Mouse (Mus musculus): ENCODE results near the gene Filip1. TPM values are rescaled to one million over a fixed set of nuclear protein-coding genes. Genes with fewer than 3 reads are reported as not detected.

Gene Filip1
- polyA plus RNA-seq, 1 experiment from 2014 or later: 2.5 TPM

DNA sequence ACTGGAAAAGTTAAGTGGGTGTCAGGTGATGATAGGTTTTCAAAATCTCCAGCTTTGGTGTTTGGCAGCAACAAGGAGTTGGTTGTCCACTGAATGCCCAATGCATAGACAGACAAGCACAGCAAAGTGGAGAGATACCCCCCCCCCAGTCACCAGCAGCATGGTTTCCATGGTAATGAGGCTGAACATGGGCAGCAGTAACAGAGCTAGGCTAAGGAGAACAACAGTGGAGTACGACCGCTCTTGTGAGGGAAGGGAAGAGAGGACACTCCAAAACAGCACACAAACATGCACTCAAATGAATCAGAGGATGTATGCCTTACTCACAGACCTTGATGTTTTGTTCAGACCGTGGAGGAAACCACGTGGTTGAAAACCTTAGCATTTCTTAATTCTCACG is 37.5 kb downstream of the Filip1 start:
- Histone ChIP-seq H3K27me3 (replicated peaks; ENCODE audit: control insufficient read depth, insufficient read depth, low read length) (no peaks in the 10 kb centered on the region), H3K9ac (ENCODE audit: low read length) (no peak overlapping the region), H3K36me3 (ENCODE audit: control insufficient read depth, insufficient read depth, low read length) (no peaks in the 10 kb centered on the region), H3K4me2 (ENCODE audit: low read length) (no peak overlapping the region), H3K27ac (ENCODE audit: low read depth, low read length) (no peak overlapping the region), H3K9me3 (replicated peaks; ENCODE audit: control insufficient read depth, low read length) (no peaks in the 10 kb centered on the region), H3K4me3 (ENCODE audit: low read depth, low read length) (no peak overlapping the region), H3K4me1 (ENCODE audit: control insufficient read depth, insufficient read depth, low read length) (no peaks in the 10 kb centered on the region; the same call in 1 of the 2 replicates)
- DNase-seq (ENCODE audit: low spot score) (no peak), ATAC-seq (no peak)
- WGBS: 83% methylated on average over 5 of the region's 5 CpGs

DNA sequence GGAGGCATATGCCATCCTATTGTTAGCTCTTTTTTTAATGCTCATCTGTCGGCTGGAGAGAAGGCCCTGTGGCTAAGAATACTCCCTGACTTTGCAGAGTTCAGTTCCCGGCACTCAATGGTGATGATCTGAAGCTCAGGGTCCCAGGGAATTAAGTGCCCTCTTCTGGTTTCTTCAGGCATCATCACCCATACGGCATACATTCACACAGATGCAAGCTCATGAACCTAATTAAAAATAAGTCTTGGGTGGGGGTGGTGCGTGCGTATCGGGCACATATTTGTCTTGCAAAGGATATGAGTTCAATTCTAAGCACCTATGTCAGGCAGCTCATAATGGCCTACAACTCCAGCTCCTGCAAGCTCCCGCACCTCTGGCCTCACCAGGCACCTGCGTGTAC is 39.1 kb downstream of the Filip1 start:
- H3K27ac ChIP-seq (ENCODE audit: low read depth, low read length): no peak overlapping the region
- no peaks in the 10 kb centered on the region; the same call in 1 of the 2 replicates for H3K4me1 ChIP-seq (ENCODE audit: control insufficient read depth, insufficient read depth, low read length)
- H3K36me3 ChIP-seq (ENCODE audit: control insufficient read depth, insufficient read depth, low read length): no peaks in the 10 kb centered on the region
- H3K4me3 ChIP-seq (ENCODE audit: low read depth, low read length): no peak overlapping the region
- H3K9me3 ChIP-seq (replicated peaks; ENCODE audit: control insufficient read depth, low read length): no peaks in the 10 kb centered on the region
- H3K27me3 ChIP-seq (replicated peaks; ENCODE audit: control insufficient read depth, insufficient read depth, low read length): no peaks in the 10 kb centered on the region
- ATAC-seq (no peak), DNase-seq (ENCODE audit: low spot score) (no peak)
- no peak overlapping the region for H3K9ac ChIP-seq (ENCODE audit: low read length)
- 87% methylated on average over 8 of the region's 8 CpGs for WGBS
- H3K4me2 ChIP-seq (ENCODE audit: low read length): no peak overlapping the region

DNA sequence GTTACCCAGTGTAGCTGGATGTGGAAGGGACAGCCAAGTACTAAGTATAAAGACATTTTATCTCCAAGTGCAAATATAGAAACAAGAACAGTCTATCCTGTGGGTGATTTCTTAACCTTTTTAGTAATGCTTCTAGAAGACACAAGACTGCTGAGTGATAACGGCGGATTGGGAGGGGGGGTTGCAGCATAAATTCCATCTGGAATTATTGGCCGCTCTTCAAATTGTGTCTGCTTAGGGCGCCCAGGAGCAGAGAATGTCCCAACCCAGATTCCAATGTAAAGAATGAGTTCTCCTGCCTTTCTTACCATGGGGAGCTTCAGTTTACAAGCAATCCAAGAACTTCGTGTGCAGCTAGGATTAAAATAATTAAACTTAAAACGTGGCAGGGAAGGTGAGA is 39.9 kb downstream of the Filip1 start:
- 87% methylated on average over 6 of the region's 6 CpGs for WGBS
- Histone ChIP-seq H3K36me3 (ENCODE audit: control insufficient read depth, insufficient read depth, low read length) (no peaks in the 10 kb centered on the region), H3K9me3 (replicated peaks; ENCODE audit: control insufficient read depth, low read length) (no peaks in the 10 kb centered on the region), H3K27me3 (replicated peaks; ENCODE audit: control insufficient read depth, insufficient read depth, low read length) (no peaks in the 10 kb centered on the region), H3K9ac (ENCODE audit: low read length) (no peak overlapping the region), H3K4me1 (ENCODE audit: control insufficient read depth, insufficient read depth, low read length) (no peaks in the 10 kb centered on the region; the same call in 1 of the 2 replicates), H3K4me2 (ENCODE audit: low read length) (no peak overlapping the region), H3K4me3 (ENCODE audit: low read depth, low read length) (no peak overlapping the region), H3K27ac (ENCODE audit: low read depth, low read length) (no peak overlapping the region)
- ATAC-seq (no peak), DNase-seq (ENCODE audit: low spot score) (no peak)

DNA sequence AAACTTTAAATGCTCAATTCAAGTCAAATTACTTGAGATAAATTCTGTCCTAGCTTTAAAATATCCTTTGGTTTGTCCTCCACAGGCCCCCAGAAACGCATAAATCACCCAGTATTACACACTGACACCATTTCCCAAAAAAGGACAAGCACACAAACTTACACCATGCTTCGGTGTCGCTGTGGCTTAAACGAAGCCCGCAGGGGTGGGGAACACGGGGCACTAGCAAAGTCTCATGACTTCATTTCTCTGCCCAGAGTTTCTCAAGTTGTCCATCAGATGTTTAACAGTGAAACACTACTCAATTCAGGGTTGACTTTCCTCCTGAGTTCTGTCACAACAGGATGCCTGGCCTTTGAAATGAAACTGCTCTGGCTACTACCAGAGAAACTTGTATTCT is 41.0 kb downstream of the Filip1 start:
- Histone ChIP-seq H3K27me3 (replicated peaks; ENCODE audit: control insufficient read depth, insufficient read depth, low read length) (no peaks in the 10 kb centered on the region), H3K4me2 (ENCODE audit: low read length) (no peak overlapping the region), H3K9ac (ENCODE audit: low read length) (no peak overlapping the region), H3K36me3 (ENCODE audit: control insufficient read depth, insufficient read depth, low read length) (no peaks in the 10 kb centered on the region), H3K27ac (ENCODE audit: low read depth, low read length) (no peak overlapping the region), H3K4me3 (ENCODE audit: low read depth, low read length) (no peak overlapping the region), H3K4me1 (ENCODE audit: control insufficient read depth, insufficient read depth, low read length) (no peaks in the 10 kb centered on the region), H3K9me3 (replicated peaks; ENCODE audit: control insufficient read depth, low read length) (no peaks in the 10 kb centered on the region)
- WGBS: 81% methylated on average over 6 of the region's 6 CpGs
- DNase-seq (ENCODE audit: low spot score) (no peak), ATAC-seq (no peak)

DNA sequence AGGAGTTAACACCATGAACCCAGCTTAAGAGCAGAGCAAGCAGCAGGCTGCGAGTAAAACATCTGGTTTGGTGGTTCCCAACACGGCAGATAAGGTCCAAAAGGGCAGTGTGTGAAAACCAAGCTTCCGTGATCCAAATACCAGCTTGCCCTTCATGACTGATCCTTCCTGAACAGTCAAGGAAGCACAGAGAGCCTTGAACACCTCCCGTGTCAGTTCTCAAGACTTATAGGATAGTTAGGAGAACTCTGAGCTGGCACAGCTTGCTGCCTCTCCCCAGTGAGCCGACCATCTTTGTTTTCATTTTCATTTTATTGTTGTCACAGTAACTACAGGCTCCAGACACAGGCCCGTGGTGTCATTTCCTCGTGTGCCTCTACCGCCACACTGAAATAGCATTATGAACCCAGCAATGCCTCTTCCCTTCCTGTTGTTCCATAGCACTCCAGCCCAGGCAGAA is 42.0 kb downstream of the Filip1 start:
- no peaks in the 10 kb centered on the region for H3K9me3 ChIP-seq (replicated peaks; ENCODE audit: control insufficient read depth, low read length)
- DNase-seq (ENCODE audit: low spot score) (no peak), ATAC-seq (no peak)
- H3K27ac ChIP-seq (ENCODE audit: low read depth, low read length): no peak overlapping the region
- WGBS: 81% methylated on average over 8 of the region's 8 CpGs
- no peaks in the 10 kb centered on the region for H3K4me1 ChIP-seq (ENCODE audit: control insufficient read depth, insufficient read depth, low read length)
- no peaks in the 10 kb centered on the region for H3K36me3 ChIP-seq (ENCODE audit: control insufficient read depth, insufficient read depth, low read length)
- H3K4me3 ChIP-seq (ENCODE audit: low read depth, low read length): no peak overlapping the region
- no peak overlapping the region for H3K9ac ChIP-seq (ENCODE audit: low read length)
- H3K27me3 ChIP-seq (replicated peaks; ENCODE audit: control insufficient read depth, insufficient read depth, low read length): no peaks in the 10 kb centered on the region
- H3K4me2 ChIP-seq (ENCODE audit: low read length): no peak overlapping the region

DNA sequence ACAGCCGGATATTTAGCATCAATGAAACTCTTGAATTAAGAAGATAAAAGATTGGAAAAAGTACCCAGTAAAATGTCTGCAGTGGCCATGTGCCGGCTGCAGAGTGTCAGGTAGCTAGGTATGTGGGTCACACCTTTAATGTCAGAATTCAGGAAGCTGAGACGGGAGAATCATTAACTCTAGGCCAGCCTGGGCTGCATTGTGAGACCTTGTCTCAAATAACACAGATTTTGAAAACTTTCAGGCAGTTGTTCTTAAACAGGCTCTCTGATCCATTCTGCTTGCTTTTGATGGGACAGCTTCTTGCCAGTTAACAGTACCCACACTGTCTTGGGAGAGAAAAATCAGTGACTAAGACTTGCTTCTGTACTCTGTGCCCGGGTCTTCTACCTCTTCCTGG is 43.1 kb downstream of the Filip1 start:
- no peak overlapping the region for H3K4me2 ChIP-seq (ENCODE audit: low read length)
- H3K4me3 ChIP-seq (ENCODE audit: low read depth, low read length): no peak overlapping the region
- WGBS: 90% methylated on average over 4 of the region's 4 CpGs
- no peaks in the 10 kb centered on the region for H3K9me3 ChIP-seq (replicated peaks; ENCODE audit: control insufficient read depth, low read length)
- ATAC-seq (no peak), DNase-seq (ENCODE audit: low spot score) (no peak)
- H3K9ac ChIP-seq (ENCODE audit: low read length): no peak overlapping the region
- no peaks in the 10 kb centered on the region for H3K36me3 ChIP-seq (ENCODE audit: control insufficient read depth, insufficient read depth, low read length)
- H3K4me1 ChIP-seq (ENCODE audit: control insufficient read depth, insufficient read depth, low read length): no peaks in the 10 kb centered on the region
- H3K27me3 ChIP-seq (replicated peaks; ENCODE audit: control insufficient read depth, insufficient read depth, low read length): no peaks in the 10 kb centered on the region
- no peak overlapping the region for H3K27ac ChIP-seq (ENCODE audit: low read depth, low read length)

DNA sequence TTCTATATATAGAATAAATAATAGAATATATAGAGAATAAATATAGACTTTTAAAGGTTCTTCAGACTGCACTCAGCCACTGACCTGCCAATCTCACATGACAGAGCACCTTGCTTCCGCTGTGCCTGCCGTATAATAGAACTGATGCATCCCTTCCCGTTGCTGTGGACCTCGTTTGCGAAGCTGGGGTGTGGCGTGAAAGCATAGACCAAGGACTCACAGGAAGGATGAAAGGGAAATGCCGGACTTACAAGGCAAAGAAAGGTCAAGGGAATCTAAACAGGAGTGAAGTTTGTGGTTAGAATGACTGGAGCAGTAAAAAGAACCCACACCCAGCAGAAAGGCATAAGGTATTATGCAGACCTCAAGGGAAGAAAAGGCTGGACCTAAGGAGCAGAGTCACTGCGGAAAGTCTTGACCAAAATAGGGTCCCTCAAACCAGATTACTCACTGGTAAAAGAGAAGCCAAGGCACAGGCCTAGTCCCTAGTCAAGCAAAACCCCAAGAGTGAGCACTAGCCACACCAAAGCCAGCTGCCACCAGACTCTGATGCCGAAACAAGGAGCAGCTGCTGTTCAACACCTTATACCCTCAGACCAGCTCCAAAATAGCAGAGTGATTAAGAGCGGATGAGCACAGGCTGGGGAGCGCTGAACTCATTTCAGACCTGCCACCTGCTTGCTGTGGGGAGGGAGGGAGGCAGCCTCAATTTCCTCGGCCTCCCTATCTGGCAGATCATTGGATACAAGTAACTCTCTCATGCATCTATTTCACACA is 45.8 kb downstream of the Filip1 start:
- no peaks in the 10 kb centered on the region for H3K4me1 ChIP-seq (ENCODE audit: control insufficient read depth, insufficient read depth, low read length)
- H3K9me3 ChIP-seq (replicated peaks; ENCODE audit: control insufficient read depth, low read length): no peaks in the 10 kb centered on the region
- no peak overlapping the region for H3K4me2 ChIP-seq (ENCODE audit: low read length)
- no peaks in the 10 kb centered on the region for H3K36me3 ChIP-seq (ENCODE audit: control insufficient read depth, insufficient read depth, low read length)
- no peak overlapping the region for H3K4me3 ChIP-seq (ENCODE audit: low read depth, low read length)
- no peak overlapping the region for H3K27ac ChIP-seq (ENCODE audit: low read depth, low read length)
- H3K9ac ChIP-seq (ENCODE audit: low read length): no peak overlapping the region
- ATAC-seq (no peak), DNase-seq (ENCODE audit: low spot score) (no peak)
- 75% methylated on average over 12 of the region's 12 CpGs for WGBS
- H3K27me3 ChIP-seq (replicated peaks; ENCODE audit: control insufficient read depth, insufficient read depth, low read length): no peaks in the 10 kb centered on the region

DNA sequence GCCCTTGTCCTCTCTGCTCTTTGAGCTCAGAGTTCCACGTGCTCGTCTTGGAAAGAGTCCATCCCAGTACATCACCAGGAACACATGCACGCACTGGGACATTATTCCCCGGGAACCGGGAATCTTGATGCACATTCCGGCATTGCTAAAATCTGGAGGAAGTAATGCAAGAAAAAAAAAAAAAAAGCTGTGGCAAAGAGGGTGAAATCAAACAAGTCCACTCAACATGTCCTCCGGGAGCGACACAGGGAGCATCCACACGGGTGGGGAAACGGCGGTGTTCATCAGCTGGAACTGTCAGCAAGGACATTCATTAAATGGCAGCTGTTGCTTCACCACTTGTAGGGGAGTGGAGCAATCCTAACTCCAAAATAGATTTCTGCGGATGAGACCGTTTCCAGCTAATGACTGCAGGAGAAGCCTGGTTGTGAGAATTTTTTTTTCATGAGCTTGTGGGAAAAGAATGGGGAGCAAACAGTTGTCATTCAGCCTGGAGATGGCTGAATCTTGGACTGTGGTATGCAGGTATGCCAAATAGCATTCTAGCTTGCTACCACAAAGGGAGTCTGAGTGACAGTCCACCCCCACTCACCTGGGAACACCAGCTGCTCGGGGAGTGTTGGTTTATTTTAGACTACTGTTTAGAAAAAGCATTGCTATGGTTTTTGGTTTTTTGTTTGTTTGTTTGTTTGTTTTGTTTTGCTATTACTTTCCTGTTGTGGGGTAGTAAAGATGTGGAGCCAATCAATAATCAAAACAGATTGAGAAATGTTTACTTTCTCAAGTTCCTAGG is 46.9 kb downstream of the Filip1 start:
- ATAC-seq (no peak), DNase-seq (ENCODE audit: low spot score) (no peak)
- no peaks in the 10 kb centered on the region for H3K36me3 ChIP-seq (ENCODE audit: control insufficient read depth, insufficient read depth, low read length)
- no peaks in the 10 kb centered on the region for H3K27me3 ChIP-seq (replicated peaks; ENCODE audit: control insufficient read depth, insufficient read depth, low read length)
- H3K27ac ChIP-seq (ENCODE audit: low read depth, low read length): no peak overlapping the region
- 89% methylated on average over 14 of the region's 14 CpGs for WGBS
- H3K9ac ChIP-seq (ENCODE audit: low read length): no peak overlapping the region
- H3K4me1 ChIP-seq (ENCODE audit: control insufficient read depth, insufficient read depth, low read length): no peaks in the 10 kb centered on the region
- no peaks in the 10 kb centered on the region for H3K9me3 ChIP-seq (replicated peaks; ENCODE audit: control insufficient read depth, low read length)
- H3K4me3 ChIP-seq (ENCODE audit: low read depth, low read length): no peak overlapping the region
- H3K4me2 ChIP-seq (ENCODE audit: low read length): no peak overlapping the region

DNA sequence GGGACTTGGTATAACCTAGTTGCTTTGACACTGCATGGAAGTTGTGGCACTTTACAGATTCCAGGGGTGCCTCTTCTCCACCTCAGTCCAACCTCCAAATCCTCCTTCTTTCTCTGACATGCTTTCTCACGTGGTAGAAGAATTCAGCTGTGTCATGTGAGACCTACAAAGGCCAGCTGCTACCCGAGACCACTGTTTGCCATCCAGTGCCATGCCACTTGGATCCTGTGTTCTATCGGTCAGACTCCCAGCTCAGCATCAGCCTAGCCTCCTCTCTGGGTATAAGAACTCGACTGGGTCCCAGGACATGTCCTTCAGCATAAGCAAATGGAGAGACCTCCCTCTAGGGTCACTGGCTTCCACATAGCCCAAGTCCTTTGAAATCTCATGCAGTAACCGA is 47.6 kb downstream of the Filip1 start:
- Histone ChIP-seq H3K4me2 (ENCODE audit: low read length) (no peak overlapping the region), H3K4me3 (ENCODE audit: low read depth, low read length) (no peak overlapping the region), H3K36me3 (ENCODE audit: control insufficient read depth, insufficient read depth, low read length) (no peaks in the 10 kb centered on the region), H3K27me3 (replicated peaks; ENCODE audit: control insufficient read depth, insufficient read depth, low read length) (no peaks in the 10 kb centered on the region), H3K4me1 (ENCODE audit: control insufficient read depth, insufficient read depth, low read length) (no peaks in the 10 kb centered on the region), H3K9me3 (replicated peaks; ENCODE audit: control insufficient read depth, low read length) (no peaks in the 10 kb centered on the region), H3K9ac (ENCODE audit: low read length) (no peak overlapping the region), H3K27ac (ENCODE audit: low read depth, low read length) (no peak overlapping the region)
- ATAC-seq (no peak), DNase-seq (ENCODE audit: low spot score) (no peak)
- 81% methylated on average over 5 of the region's 5 CpGs for WGBS

All from forebrain, embryonic 14.5 days (tissue).